Mouse (Mus musculus) MEL (cell line): ENCODE results near the gene Eipr1. TPM values are rescaled to one million over a fixed set of nuclear protein-coding genes. Genes with fewer than 3 reads are reported as not detected.

Source experiments
- DNase-seq: peaks from one replicate; pipeline ENCODE4 v3.0.0; 2011; ENCODE audit warnings: low read depth, low spot score
- H3K27ac ChIP-seq: 2 replicates; pipeline ENCODE4 v1.5.1; 2012; ENCODE audit warnings: low read depth, mild to moderate bottlenecking, control low read depth, low read length, moderate library complexity; ENCODE audit not compliant: control insufficient read depth
- H3K27me3 ChIP-seq, 2 experiments: fragments of 150-350 bp in 1 of 2; sonication (generic) in 1 of 2; 2 replicates each; pipeline ENCODE4 v1.6.1; 2012; ENCODE audit warnings: low read length in 2 of 2, mild to moderate bottlenecking in 2 of 2, improper control_type of control experiment in 1 of 2, moderate library complexity in 1 of 2; ENCODE audit not compliant: insufficient read depth in 2 of 2, control insufficient read depth in 1 of 2
- H3K36me3 ChIP-seq, 2 experiments: 2 replicates each; pipeline ENCODE4 v1.6.1; 2012 to 2014; ENCODE audit warnings: low read length in 2 of 2, improper control_type of control experiment in 1 of 2, inconsistent platforms in 1 of 2, mild to moderate bottlenecking in 1 of 2; ENCODE audit not compliant: insufficient read depth in 2 of 2, control insufficient read depth in 1 of 2
- H3K4me1 ChIP-seq, 2 experiments: fragments of 150-350 bp in 1 of 2; sonication (generic) in 1 of 2; 2 replicates each; pipeline ENCODE4 v1.6.1; 2012; ENCODE audit warnings: low read length in 2 of 2, improper control_type of control experiment in 1 of 2, mild to moderate bottlenecking in 1 of 2; ENCODE audit not compliant: insufficient read depth in 2 of 2, control insufficient read depth in 1 of 2
- H3K4me3 ChIP-seq, 2 experiments: fragments of 150-350 bp in 1 of 2; sonication (generic) in 1 of 2; 2 replicates each; pipeline ENCODE4 v1.5.1; 2012; ENCODE audit warnings: low read depth in 2 of 2, low read length in 2 of 2, mild to moderate bottlenecking in 2 of 2, moderate library complexity in 2 of 2, control low read depth in 1 of 2, improper control_type of control experiment in 1 of 2; ENCODE audit not compliant: control insufficient read depth in 1 of 2, insufficient read depth in 1 of 2
- H3K79me2 ChIP-seq: 2 replicates; pipeline ENCODE4 v1.6.1; 2012; ENCODE audit warnings: mild to moderate bottlenecking, low read length, moderate library complexity; ENCODE audit not compliant: control insufficient read depth, poor library complexity, insufficient read depth
- H3K9ac ChIP-seq: 2 replicates; pipeline ENCODE4 v1.6.1; 2012; ENCODE audit warnings: low read depth, mild to moderate bottlenecking, control low read depth, low read length, moderate library complexity; ENCODE audit not compliant: control insufficient read depth, poor library complexity, severe bottlenecking
- H3K9me3 ChIP-seq: fragments of 150-350 bp; sonication (generic); replicated peaks from 2 replicates; pipeline ENCODE4 v1.6.1; 2012; ENCODE audit warnings: mild to moderate bottlenecking, low read length, improper control_type of control experiment, moderate library complexity; ENCODE audit not compliant: insufficient read depth
- BHLHE40 ChIP-seq: IDR thresholded peaks from 2 replicates; pipeline ENCODE4 v1.6.1; 2012; ENCODE audit warnings: low read depth, mild to moderate bottlenecking, inconsistent platforms, low read length, improper control_type of control experiment, borderline replicate concordance
- CHD2 ChIP-seq: IDR thresholded peaks from 2 replicates; pipeline ENCODE4 v1.6.1; 2011; ENCODE audit warnings: low read length, improper control_type of control experiment
- CTCF ChIP-seq, 3 experiments: IDR thresholded peaks in 2 of 3; conservative IDR thresholded peaks in 1 of 3; 2 replicates each; pipeline ENCODE4 v1.5.1; 2011 to 2012; ENCODE audit warnings: low read length in 3 of 3, low read depth in 2 of 3, mild to moderate bottlenecking in 2 of 3, improper control_type of control experiment in 1 of 3, inconsistent platforms in 1 of 3, mixed read lengths in 1 of 3, moderate library complexity in 1 of 3; ENCODE audit not compliant: control insufficient read depth in 1 of 3, insufficient read depth in 1 of 3, poor library complexity in 1 of 3, severe bottlenecking in 1 of 3
- E2F4 ChIP-seq: IDR thresholded peaks from 2 replicates; pipeline ENCODE4 v1.6.1; 2011; ENCODE audit warnings: low read depth, low read length, improper control_type of control experiment, borderline replicate concordance
- EP300 ChIP-seq, 2 experiments: IDR thresholded peaks; 2 replicates each; pipeline ENCODE4 v1.6.1; 2011; ENCODE audit warnings: improper control_type of control experiment in 2 of 2, low read length in 2 of 2, low read depth in 1 of 2, mild to moderate bottlenecking in 1 of 2
- GATA1 ChIP-seq: IDR thresholded peaks from 2 replicates; pipeline ENCODE4 v1.6.1; 2011; ENCODE audit warnings: low read depth, low read length, improper control_type of control experiment
- MAFK ChIP-seq: IDR thresholded peaks from 2 replicates; pipeline ENCODE4 v1.6.1; 2011; ENCODE audit warnings: low read depth, mild to moderate bottlenecking, low read length, improper control_type of control experiment, borderline replicate concordance
- MAX ChIP-seq: IDR thresholded peaks from 2 replicates; pipeline ENCODE4 v1.6.1; 2011; ENCODE audit warnings: low read length, improper control_type of control experiment
- MAZ ChIP-seq: IDR thresholded peaks from 2 replicates; pipeline ENCODE4 v1.6.1; 2012; ENCODE audit warnings: low read depth, mild to moderate bottlenecking, inconsistent platforms, low read length, improper control_type of control experiment
- MEF2A ChIP-seq: IDR thresholded peaks from 2 replicates; pipeline ENCODE4 v1.6.1; 2014; ENCODE audit warnings: low read depth, mild to moderate bottlenecking, inconsistent platforms, low read length, improper control_type of control experiment; ENCODE audit not compliant: poor library complexity, insufficient replicate concordance, severe bottlenecking; ENCODE audit errors: extremely low read depth
- MYB ChIP-seq: IDR thresholded peaks from 2 replicates; pipeline ENCODE4 v1.6.1; 2011; ENCODE audit warnings: mild to moderate bottlenecking, low read depth, low read length, improper control_type of control experiment
- MYC ChIP-seq: IDR thresholded peaks from 2 replicates; pipeline ENCODE4 v1.6.1; 2011; ENCODE audit warnings: low read depth, mild to moderate bottlenecking, low read length, improper control_type of control experiment, moderate library complexity
- NELFE ChIP-seq: IDR thresholded peaks from 2 replicates; pipeline ENCODE4 v1.6.1; 2011; ENCODE audit warnings: low read depth, low read length, improper control_type of control experiment
- NRF1 ChIP-seq: IDR thresholded peaks from 2 replicates; pipeline ENCODE4 v1.6.1; 2014; ENCODE audit warnings: low read depth, mild to moderate bottlenecking, inconsistent platforms, low read length, improper control_type of control experiment, moderate library complexity; ENCODE audit not compliant: poor library complexity, insufficient read depth, severe bottlenecking
- POLR2A ChIP-seq, 2 experiments: IDR thresholded peaks; 2 replicates each; pipeline ENCODE4 v1.6.1; 2011 to 2012; ENCODE audit warnings: low read length in 2 of 2, mild to moderate bottlenecking in 2 of 2, control low read depth in 1 of 2, improper control_type of control experiment in 1 of 2, low read depth in 1 of 2, moderate library complexity in 1 of 2; ENCODE audit not compliant: control insufficient read depth in 1 of 2, insufficient read depth in 1 of 2, poor library complexity in 1 of 2
- POLR2AphosphoS2 ChIP-seq: IDR thresholded peaks from 2 replicates; pipeline ENCODE4 v1.6.1; 2011; ENCODE audit warnings: low read length, improper control_type of control experiment
- POLR2AphosphoS5 ChIP-seq: IDR thresholded peaks from 2 replicates; pipeline ENCODE4 v1.6.1; 2012; ENCODE audit warnings: low read depth, borderline replicate concordance, mild to moderate bottlenecking, inconsistent platforms, low read length, moderate library complexity, mixed read lengths
- RAD21 ChIP-seq: IDR thresholded peaks from 2 replicates; pipeline ENCODE4 v1.6.1; 2011; ENCODE audit warnings: mild to moderate bottlenecking, low read depth, low read length, improper control_type of control experiment
- RCOR1 ChIP-seq: IDR thresholded peaks from 2 replicates; pipeline ENCODE4 v1.6.1; 2012; ENCODE audit warnings: low read depth, mild to moderate bottlenecking, inconsistent platforms, low read length, improper control_type of control experiment
- SIN3A ChIP-seq: IDR thresholded peaks from 2 replicates; pipeline ENCODE4 v1.6.1; 2012; ENCODE audit warnings: low read length, improper control_type of control experiment, inconsistent platforms
- TAL1 ChIP-seq: IDR thresholded peaks from 2 replicates; pipeline ENCODE4 v1.6.1; 2012; ENCODE audit warnings: mild to moderate bottlenecking, inconsistent platforms, low read length, moderate library complexity, mixed read lengths
- TBP ChIP-seq: IDR thresholded peaks from 2 replicates; pipeline ENCODE4 v1.8.0; 2011; ENCODE audit warnings: low read depth, low read length, improper control_type of control experiment
- TCF12 ChIP-seq: IDR thresholded peaks from 2 replicates; pipeline ENCODE4 v1.6.1; 2014; ENCODE audit warnings: low read depth, mild to moderate bottlenecking, inconsistent platforms, low read length, improper control_type of control experiment, moderate library complexity
- UBTF ChIP-seq: IDR thresholded peaks from 2 replicates; pipeline ENCODE4 v1.6.1; 2012; ENCODE audit warnings: low read depth, mild to moderate bottlenecking, inconsistent platforms, low read length, improper control_type of control experiment, moderate library complexity, borderline replicate concordance; ENCODE audit not compliant: insufficient read depth
- USF1 ChIP-seq: IDR thresholded peaks from 2 replicates; pipeline ENCODE4 v1.6.1; 2014; ENCODE audit warnings: low read depth, mild to moderate bottlenecking, inconsistent platforms, low read length, improper control_type of control experiment, moderate library complexity
- USF2 ChIP-seq, 2 experiments: IDR thresholded peaks; 2 replicates each; pipeline ENCODE4 v1.6.1; 2011 to 2012; ENCODE audit warnings: improper control_type of control experiment in 2 of 2, low read length in 2 of 2, borderline replicate concordance in 1 of 2, inconsistent platforms in 1 of 2, low read depth in 1 of 2, mild to moderate bottlenecking in 1 of 2; ENCODE audit not compliant: insufficient read depth in 1 of 2
- ZC3H11A ChIP-seq: IDR thresholded peaks from 2 replicates; pipeline ENCODE4 v1.6.1; 2012; ENCODE audit warnings: low read depth, mild to moderate bottlenecking, inconsistent platforms, low read length, improper control_type of control experiment
- ZKSCAN1 ChIP-seq: IDR thresholded peaks from 2 replicates; pipeline ENCODE4 v1.6.1; 2012; ENCODE audit warnings: low read depth, mild to moderate bottlenecking, inconsistent platforms, low read length, improper control_type of control experiment, moderate library complexity
- ZMIZ1 ChIP-seq: IDR thresholded peaks from 2 replicates; pipeline ENCODE4 v1.6.1; 2012; ENCODE audit warnings: low read depth, mild to moderate bottlenecking, inconsistent platforms, low read length, improper control_type of control experiment, moderate library complexity
- ZNF384 ChIP-seq: IDR thresholded peaks from 2 replicates; pipeline ENCODE4 v1.6.1; 2012; ENCODE audit warnings: low read depth, mild to moderate bottlenecking, inconsistent platforms, low read length, improper control_type of control experiment
- polyA plus RNA-seq, 2 experiments: library from polyadenylated mRNA; stranded (reverse) in 1 of 2; unstranded in 1 of 2; fragments of >175 nt in 1 of 2; fragments of >200 nt in 1 of 2; gene quantifications; 2 replicates each; pipeline versions ENCODE4 v1.2.1 to v1.2.4; 2012; ENCODE audit warnings: low replicate concordance in 2 of 2, low read depth in 1 of 2; ENCODE audit not compliant: insufficient read length in 2 of 2, insufficient read depth in 1 of 2, missing spikeins in 1 of 2
- total RNA-seq: library from RNA; depleted of rRNA; stranded (reverse); fragments of 300-350 nt; gene quantifications from 2 replicates; pipeline ENCODE4 v1.2.3, GENCODE M21; 2012

The Eipr1 gene
- total and polyA plus RNA-seq, 3 experiments = 45.8 to 51.5 TPM; not detected in 1

GRCm38 (mm10) chr12:28735293-28735692 lies 16.3 kb upstream of the Eipr1 start:
- Histone ChIP-seq H3K4me3 (no peak overlapping the region), H3K79me2 (peaks cover 15% of the 10 kb centered on the region), H3K9me3 (no peaks in the 10 kb centered on the region), H3K36me3 (peaks cover 10 to 28% of the 10 kb centered on the region in 2 experiments), H3K9ac (no peak overlapping the region), H3K27me3 (no peaks in the 10 kb centered on the region), H3K27ac (no peak overlapping the region), H3K4me1 (peaks cover 0 to 8% of the 10 kb centered on the region in 2 experiments; a peak in 2 of 4 replicates)
- DNase-seq = no peak
- TF ChIP-seq RCOR1 (no peak), ZMIZ1 (no peak), ZNF384 (peak; percentile 84)

- DNase-seq = peak; percentile 93
- TF ChIP-seq TBP = no peak
- TF ChIP-seq CTCF (IDR thresholded peaks at IDR 0.05 in 2 of 3, conservative IDR thresholded peaks at IDR 0.05 in 1 of 3; ENCODE audit: control insufficient read depth in 1 of 3, insufficient read depth in 1 of 3, low read depth in 2 of 3, low read length in 3 of 3, poor library complexity in 1 of 3, severe bottlenecking in 1 of 3) = no peak
- TF ChIP-seq UBTF = no peak
- peak; percentile 99 to 100 for TF ChIP-seq EP300 (IDR thresholded peaks at IDR 0.05; ENCODE audit: low read depth in 1 of 2, low read length in 2 of 2)
- TF ChIP-seq MAX = peak; percentile 51; the same call in 1 of the 2 replicates
- TF ChIP-seq GATA1 = peak; percentile 98
- 0 out of 4 replicates have a peak, but pooled peaks of 1 of the 2 experiments have one; percentile 26 for TF ChIP-seq POLR2A (IDR thresholded peaks at IDR 0.05; ENCODE audit: control insufficient read depth in 1 of 2, insufficient read depth in 1 of 2, low read depth in 1 of 2, low read length in 2 of 2, poor library complexity in 1 of 2)
- TF ChIP-seq CHD2 = peak; percentile 34; the same call in 1 of the 2 replicates
- peak; percentile 97 for TF ChIP-seq MYB
- no peak for TF ChIP-seq RAD21
- TF ChIP-seq ZC3H11A = peak; percentile 25; the same call in 1 of the 2 replicates
- no peak for TF ChIP-seq POLR2AphosphoS5
- TF ChIP-seq MAFK = peak; percentile 67; the same call in 1 of the 2 replicates
- TF ChIP-seq POLR2AphosphoS2 = no peak
- TF ChIP-seq ZNF384 = peak; percentile 54; the same call in 1 of the 2 replicates
- 0 out of 2 replicates have a peak, but pooled peaks have one; percentile 21 for TF ChIP-seq MEF2A
- TF ChIP-seq TAL1 = peak; percentile 96
- no peak for TF ChIP-seq MAZ
- no peak for TF ChIP-seq NRF1
- no peak for TF ChIP-seq BHLHE40
- TF ChIP-seq USF2 (IDR thresholded peaks at IDR 0.05; ENCODE audit: borderline replicate concordance in 1 of 2, insufficient read depth in 1 of 2, low read depth in 1 of 2, low read length in 2 of 2) = no peak
- TF ChIP-seq MYC = peak; percentile 89; the same call in 1 of the 2 replicates
- peak; percentile 89 for TF ChIP-seq SIN3A
- peak; percentile 81 for TF ChIP-seq USF1
- no peak for TF ChIP-seq E2F4
- peak; percentile 34 for TF ChIP-seq NELFE
- no peak for TF ChIP-seq ZKSCAN1
- TF ChIP-seq TCF12 = peak; percentile 97
- 0 out of 2 replicates have a peak, but pooled peaks have one; percentile 18 for TF ChIP-seq ZMIZ1
Measured at GRCm38 (mm10) chr12:28743328-28743727, 8.3 kb upstream of the Eipr1 start.

More at GRCm38 (mm10) chr12:28743328-28743727, 8.3 kb upstream of the Eipr1 start:
- H3K9ac ChIP-seq = peak overlapping the region; percentile 49
- H3K27ac ChIP-seq = peak overlapping the region; percentile 94
- peak overlapping the region; percentile 3 to 38; a peak in 2 of 4 replicates for H3K4me3 ChIP-seq
- peaks cover 11 to 43% of the 10 kb centered on the region in 2 experiments for H3K36me3 ChIP-seq
- H3K4me1 ChIP-seq = peaks cover 19 to 45% of the 10 kb centered on the region in 2 experiments
- H3K79me2 ChIP-seq = peaks cover 67% of the 10 kb centered on the region
- no peaks in the 10 kb centered on the region for H3K27me3 ChIP-seq
- no peaks in the 10 kb centered on the region for H3K9me3 ChIP-seq
